Mouse (Mus musculus) spleen, postnatal 36 days (tissue): Measurements from ENCODE around the gene Plcl1.

Experiments used
- DNase-seq, 2 experiments: peaks; one replicate each; pipeline ENCODE4 v3.0.0; 2022; ENCODE audit warnings: low spot score in 2 of 2, mixed read lengths in 1 of 2

Gene Plcl1

DNA sequence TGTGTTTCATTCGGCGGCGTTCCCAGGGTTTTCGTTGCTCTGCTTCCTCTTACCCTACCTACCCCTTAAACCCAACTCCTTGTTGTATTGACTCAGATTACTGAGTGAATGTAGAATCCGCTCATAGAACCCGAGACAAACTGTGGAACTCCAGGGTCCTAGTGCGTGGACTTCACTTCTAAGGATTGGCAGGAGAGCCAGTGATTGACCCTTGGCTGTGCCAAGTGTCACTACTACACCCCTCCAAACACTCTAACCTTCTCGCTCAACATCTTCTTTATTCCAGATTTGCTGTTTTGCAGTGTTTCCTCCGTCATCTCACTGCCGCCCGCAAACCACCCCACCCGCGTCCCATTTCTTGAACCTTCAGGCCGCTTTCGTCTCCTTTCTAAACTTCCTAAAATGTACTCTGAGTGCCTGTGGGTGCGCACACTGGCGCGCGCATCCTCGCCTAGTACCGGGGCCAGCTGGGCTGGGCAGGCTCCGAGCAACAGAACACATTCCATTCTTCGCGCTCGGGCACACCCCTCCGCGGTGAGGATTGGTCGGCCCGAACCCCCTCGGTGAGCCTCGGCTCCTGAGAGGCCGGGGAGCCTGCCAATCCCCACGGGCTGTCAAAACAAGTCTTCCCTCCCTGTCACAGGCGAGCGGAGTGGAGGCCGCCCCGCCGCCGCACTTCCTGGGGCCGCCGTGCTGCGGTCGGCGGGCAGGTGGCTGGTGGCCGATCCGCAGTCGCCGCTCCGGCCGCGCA, at the start of gene Plcl1:
Plcl1 (plus strand) TSS at position 650 of the 751 bp plus-strand sequence.
- DNase-seq: peak; percentile 88 to 90

DNA sequence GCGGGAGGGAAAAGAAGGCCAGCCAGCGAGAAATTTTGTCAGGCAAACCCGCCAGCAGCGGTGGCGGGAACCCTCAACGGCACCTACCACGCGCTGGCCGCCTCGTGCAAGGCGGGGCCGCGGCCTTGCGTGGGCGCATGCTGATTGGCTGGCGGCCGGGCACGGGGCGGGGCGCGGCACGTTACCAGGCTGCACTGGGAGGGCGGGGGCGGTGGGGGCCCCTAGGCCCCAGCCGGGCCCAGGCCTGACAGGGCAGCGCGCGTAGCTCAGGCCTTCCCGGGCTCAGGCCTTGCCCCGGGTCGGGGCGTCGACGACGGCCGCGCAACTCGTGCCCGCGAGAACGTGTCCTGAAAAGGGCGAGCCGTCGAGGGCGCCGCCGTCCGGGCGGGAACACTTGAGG, 43.1 kb upstream of the Plcl1 start:
- DNase-seq: no peak

DNA sequence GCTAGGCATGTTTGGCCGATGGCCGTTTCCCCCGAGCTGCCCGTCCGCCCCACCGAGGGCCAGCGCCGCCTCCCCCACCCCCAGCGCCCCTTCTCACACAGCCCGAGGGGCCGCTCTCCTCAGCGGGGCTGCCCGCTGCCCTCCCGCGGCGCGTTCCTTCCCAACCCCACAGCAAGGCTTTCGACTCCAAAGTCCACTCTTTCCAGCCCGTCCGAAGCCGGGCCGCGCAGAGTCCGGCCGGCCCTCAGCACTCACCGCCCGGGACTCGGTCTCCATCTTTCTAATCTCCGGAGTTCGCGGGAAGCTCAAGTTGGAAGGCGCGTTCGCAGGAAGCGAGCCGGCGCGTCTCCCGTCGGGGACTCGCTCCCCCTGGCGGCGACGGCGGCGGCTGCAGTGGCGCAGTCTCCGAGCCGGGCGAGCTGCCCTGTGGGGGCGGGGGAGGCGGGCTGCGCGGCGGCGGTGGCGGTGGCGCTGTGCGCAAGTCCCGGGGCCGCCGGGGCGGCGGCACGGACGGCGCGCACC, 42.6 kb upstream of the Plcl1 start, which contains the start of gene Boll:
Boll (minus strand) TSS at position 426 of the 522 bp plus-strand sequence.
- peak; percentile 63 for DNase-seq

DNA sequence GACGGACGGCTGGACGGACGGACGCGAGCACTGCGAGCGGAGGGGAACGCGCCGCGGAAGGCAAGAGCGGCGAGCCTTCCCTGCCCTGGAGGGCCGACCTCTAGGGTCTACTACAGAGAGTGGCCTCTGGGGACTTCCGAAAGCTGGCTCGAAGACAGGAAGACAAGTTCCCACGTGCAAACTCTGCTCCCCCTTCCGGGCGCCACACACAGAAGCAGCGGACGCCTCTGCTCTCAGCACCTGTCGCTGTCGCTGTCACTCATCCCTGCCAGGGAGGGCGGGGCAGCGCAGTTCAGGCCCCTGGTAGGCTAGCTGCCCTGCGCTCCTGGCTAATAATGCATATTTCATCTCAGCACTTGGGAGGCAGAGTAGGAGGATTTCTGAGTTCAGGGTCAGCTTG, 42.1 kb upstream of the Plcl1 start:
- DNase-seq: peak; percentile 69 to 71

DNA sequence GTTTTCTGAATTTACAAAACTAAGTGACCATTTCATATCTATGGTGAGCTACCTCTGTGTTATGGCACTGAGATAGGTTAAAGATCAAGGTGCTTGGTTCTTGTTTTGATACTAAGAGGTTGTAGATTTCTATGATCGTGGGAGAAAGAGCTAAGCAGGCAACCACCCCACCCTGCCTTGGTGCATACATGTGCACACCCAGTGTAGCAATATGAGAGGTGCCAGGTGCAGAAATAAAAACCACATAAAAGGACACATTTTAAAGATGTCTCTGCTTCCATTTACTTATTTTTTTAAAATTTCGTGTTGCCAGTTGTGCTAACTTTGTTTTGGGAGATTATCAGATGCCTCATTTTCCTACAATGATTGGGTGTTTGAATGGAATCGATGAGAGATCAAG, 33.1 kb upstream of the Plcl1 start:
- no peak for DNase-seq

DNA sequence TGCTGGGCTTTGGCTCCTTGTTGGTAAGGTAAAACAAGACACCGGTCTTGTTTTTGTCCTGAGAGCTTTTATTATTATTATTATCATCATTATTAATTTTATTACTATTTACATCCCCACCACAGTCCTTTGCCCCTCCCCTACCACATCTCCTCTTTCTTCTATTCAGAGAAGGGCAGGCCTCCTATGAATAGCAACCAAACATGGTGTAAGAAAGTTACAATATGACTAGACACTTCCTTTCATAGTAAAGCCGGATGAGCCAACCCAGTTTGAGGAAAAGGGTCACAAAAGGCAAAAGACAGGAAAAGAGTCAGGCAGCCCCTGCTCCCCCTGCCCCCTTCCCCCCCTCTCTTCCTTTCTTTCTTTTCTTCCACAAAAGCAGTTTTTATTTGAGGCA, 25.2 kb upstream of the Plcl1 start:
- DNase-seq: no peak

DNA sequence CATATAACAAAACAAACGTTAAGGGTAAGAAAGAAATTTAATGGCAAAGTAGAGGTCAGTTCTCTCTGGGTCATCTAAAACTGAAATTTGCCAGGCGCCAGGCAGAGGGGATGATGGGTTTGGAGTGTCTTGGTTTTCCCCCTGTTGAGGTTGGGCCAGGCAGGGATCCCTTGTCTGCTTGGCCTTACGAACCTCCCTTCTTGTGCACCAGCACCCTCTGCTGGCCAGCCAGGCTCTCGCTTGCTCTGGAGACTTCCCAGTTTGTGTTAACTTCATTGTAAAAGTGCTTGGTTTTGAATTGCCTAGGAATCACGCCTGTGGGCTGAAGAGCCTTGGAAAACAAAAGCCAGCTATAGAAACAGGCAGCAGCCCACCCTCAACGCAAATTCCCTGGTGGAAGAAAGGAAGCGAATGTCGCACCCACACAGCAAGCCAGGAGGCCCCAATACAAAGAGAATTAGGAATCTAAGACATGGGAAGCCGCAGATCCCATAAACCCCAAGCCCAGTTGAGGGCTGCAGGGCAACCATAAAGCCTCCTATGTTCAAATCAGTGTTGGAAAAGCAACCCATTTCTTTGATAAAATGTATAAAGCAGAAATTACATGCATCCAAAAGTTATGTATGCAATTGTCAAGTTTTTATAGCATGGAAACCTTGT, 22.5 kb upstream of the Plcl1 start:
- peak; percentile 62 to 68 for DNase-seq

DNA sequence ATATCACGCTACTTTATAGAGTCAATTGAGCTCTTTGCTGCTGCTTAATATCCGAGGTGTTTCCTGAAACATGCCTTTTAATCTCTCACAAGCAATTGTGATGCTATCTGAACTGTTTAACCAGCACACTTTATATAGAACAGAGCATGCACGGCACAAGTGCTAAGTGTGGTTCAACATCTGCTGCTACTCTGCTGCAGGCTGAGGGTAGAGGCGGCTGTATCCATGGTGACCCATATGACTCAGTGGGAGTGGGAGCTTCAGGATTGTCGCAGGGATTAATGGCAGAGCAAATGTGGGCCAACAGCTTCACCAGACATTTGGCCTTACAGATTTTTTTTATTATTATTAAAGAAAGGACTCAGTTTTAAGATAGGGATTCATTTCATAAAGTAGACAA, 5.8 kb upstream of the Plcl1 start:
- no peak for DNase-seq

DNA sequence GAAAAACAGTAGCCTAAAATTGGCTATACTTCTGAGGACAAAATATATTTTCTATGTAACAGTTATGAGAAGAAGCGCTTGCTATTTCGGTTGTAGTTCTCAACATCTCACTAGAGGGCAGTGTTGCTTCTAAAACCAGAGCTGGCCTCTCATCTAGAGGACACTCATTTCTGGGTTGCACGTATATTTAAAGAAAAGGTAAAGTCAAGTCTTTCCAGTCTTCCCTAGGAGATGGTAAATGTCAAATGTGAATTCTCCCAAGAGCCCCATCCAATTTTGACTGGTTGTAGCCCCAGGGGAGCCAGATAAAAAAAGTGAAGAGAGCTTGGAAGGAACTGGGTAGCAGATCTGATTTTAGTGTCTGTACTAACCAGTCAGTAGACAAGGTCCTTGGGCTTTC, 1.3 kb upstream of the Plcl1 start:
- DNase-seq: peak; percentile 38 to 55

DNA sequence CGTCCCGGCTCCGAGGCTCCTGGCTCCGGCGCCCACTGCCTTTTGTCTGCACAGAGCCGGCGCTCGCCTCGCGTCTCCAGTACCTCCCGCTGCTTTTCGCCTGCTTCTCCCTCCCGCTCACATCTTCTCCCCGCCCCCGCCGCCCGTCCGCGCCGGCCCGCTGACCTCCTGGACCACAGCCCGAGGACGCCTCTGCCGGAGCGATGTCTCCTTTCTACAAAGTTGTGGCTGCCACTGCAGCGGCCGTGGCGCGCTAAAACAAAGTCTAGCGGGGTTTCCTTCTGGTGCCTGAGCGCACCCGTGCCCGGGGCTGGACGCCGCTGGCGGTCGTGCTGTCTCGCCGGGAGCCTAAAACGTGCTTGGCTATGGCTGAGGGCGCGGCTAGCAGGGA, 297 bp downstream of the Plcl1 start:
- DNase-seq: no peak

DNA sequence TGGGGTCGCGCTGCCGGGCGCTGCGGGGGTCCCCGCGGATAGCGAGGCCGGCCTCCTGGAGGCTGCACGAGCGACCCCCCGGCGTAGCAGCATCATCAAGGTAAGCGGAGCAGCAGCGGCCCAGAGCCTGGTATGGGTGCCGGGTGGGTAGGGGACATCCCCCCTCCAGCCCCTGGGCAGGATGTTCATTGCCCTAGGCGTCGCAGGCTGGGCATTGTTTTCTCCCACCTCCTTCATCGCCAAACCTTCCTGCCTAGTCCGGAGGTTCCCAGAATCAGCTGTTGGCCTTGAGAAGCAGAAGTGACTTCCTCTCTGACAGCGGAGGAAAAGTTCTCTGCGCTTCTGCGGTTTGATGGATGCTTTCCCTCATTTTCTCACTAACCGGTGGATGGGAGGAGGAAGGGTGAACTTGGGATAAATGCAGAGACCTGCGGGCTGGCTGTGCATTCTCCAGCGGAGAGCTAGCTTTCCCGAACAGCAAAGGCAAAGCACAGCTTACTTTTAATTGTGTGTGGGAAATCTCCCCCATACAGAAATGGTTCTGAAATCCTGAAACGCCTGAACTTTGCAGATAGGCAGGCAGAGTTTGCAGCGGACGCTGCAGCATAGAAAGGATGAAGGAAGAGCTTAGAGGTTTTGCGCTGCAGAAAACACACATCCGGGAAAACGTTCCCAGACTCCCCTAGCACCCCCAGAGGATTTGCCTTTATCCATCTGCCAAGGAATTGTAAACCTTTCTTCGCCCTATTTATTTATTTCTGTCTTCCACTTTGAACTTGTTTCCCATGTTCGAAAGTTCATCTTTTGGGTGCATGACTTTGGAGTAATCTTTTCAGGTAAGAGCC, 1.0 kb downstream of the Plcl1 start:
- no peak for DNase-seq

DNA sequence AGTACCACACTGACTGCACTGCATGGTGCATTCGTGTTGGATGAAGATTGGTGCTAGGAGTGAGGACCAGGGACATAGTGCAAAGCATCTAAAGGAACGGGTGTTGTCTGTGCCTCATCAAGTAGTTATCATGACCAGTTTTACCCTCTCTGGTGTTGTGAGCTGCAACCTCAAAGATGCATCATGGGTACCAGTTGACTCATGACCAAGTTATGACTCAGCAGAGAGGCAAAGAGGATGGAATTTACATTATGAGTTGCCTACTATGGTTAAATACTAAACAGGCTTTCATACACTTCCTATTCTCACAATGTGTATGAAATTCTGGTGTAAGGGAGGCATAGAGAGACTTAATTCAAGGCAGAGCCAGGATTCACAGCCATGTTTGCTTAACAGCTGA, 4.9 kb downstream of the Plcl1 start:
- no peak for DNase-seq

DNA sequence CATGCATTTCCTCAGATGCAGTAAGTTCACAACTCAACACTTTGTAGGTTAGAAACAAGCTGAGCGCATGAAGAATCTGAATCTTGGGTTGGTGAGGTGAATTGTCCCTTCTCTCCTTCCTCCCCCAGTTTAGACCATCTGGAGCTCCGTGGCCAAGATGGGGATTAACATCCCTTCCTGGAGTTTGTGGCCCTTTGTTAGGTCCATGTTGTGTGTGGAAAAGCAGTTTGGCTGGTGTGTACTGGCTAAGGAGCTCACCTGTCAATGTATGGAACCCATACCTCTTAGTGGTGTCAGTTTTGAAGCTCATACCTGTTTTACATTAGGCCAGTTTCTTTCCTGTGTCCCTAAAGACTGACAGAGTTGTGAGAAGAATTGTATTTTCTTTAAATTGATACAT, 5.4 kb downstream of the Plcl1 start:
- no peak for DNase-seq

DNA sequence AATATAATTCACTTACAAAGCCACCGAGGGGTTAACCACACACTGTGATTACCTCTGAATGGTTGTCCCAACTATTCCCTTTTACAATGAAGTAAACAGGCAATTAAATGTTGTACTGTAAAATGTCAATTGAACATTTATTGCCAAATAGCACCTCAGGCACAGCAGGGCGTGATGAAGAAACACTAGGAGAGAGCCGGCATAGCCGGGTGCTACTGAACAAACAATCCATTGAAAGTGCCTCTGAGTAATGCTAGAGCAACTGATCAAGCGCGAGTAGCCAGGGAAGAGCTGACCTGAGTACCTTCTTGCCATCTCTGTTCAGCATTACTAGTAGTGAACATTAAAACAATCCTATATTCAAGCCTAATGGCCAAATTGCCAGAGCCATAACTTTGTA, 6.8 kb downstream of the Plcl1 start:
- DNase-seq: no peak

DNA sequence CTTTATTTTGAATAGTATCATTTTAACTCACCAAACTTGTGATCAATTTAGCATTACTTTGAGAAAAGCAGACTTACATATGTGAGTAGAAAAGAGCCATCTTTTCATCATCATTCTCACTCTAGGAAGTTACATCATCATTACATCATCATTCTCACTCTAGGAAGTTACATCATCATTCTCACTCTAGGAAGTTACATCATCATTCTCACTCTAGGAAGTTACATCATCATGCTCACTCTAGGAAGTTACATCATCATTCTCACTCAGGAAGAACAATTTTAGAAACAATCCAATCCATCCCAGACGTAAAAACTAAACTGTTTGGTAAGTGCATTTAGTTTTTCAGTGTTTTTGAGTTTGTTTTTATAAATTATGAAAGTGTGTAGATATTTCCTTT, 7.8 kb downstream of the Plcl1 start:
- DNase-seq: no peak

DNA sequence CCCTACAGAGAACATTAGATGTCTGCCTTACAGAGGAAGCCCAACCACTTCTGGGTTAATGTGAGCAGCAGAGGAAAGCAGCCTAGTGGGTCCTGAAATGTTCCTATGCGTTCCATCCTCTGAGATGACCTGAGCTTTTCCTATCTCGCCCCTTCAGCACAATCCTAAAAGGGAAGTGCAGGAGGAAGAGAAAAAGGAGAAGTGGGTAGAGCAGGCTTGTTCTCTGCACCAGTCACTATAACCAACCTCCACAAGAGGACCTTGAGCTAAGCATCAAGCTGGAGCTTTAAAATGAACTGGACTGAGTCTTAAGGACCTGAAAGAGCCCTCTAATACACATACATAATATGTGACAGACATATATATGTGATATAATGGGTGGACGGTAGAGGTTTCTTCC, 13.2 kb downstream of the Plcl1 start:
- no peak for DNase-seq

DNA sequence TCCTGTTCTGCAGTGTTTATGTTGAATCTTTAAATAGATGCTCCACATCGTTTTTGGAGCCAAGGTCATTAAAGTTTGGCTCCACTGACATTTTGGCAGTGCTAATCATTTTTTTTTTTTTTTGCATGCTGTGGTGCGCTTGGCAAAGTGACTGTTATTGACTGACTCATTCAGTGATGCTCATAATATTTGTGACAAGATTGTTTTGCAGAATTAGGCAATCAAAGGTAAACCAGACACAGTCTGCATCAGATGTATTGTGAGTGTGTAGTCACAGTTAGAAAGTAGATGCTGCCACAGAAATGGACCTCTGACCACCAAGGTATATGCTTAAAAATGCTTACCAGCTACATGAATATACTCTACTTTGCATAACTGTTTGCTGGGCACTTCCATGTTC, 21.9 kb downstream of the Plcl1 start:
- DNase-seq: no peak

DNA sequence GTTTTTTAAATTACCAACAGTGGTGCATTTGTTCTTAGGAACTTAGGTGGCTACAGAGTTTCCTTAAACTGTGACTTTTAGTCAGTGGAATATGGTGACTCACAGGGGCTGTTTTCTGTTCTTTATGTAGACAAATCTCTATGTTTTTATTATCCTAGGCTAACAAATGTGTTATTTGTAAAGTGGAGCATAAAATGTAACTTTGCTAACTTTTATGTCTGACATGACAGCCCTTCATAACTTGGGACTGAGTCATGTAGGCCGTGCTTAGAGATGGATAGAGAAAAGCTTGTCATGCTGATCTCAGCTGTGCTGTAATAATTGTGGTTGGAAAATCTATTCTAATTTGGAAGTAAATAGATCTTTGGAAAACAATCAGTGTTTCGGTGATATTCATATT, 23.3 kb downstream of the Plcl1 start:
- DNase-seq: no peak

DNA sequence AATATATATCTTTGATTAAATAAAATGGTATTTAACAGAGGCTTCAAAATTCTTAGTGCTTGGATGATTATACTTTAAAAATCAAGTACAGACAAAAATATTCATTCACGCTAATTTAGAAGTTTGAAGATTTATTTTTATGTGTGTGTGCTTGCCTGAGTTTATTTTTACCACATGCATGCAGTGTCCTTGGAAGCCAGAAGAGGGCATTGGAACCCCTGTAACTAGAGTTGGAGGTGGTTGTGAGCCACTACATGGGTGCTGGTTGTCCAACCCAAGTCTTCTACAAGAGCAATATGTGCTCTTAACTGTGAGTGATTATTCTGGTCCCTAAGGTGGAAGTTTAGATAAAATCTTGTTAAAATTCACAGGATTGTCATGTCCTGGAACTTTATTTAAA, 24.0 kb downstream of the Plcl1 start:
- no peak for DNase-seq

DNA sequence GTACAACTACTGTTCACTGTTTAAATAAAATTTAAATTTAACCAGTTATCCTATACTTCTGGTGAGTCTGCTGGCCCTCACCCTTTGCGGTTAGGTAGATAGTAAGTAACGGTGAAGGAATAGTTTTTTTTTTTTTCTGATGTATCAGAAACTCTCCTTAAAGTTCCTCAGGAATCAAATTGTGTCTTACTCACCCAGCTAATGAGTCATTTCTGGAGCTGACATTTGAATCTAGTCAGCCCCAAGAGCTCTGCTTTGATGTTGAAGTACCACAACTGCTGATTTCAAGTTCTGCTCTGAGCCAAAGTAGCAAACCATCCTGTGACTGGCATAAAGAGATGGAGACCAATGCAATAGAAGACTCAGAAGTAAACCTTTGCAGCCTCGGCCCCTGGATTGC, 24.9 kb downstream of the Plcl1 start:
- DNase-seq: no peak

DNA sequence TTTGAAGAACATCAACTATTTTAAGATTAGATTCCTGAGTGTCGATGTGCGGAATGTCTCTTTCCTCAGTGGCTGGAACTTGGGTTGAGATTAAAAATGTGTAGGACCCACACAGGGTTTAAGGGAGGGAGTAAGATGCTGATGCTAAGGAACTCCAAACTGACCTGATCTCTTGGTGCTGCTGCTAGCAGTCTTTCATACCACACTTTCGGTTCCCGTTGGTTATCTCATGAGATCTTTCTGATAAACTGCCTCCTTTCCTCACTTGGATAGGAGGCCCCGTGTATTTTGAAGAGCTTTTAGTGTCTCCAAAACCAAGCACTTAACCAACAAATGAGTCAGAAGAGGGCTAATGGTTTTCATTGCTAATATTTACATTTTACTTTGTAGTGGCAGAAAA, 30.9 kb downstream of the Plcl1 start:
- no peak for DNase-seq

DNA sequence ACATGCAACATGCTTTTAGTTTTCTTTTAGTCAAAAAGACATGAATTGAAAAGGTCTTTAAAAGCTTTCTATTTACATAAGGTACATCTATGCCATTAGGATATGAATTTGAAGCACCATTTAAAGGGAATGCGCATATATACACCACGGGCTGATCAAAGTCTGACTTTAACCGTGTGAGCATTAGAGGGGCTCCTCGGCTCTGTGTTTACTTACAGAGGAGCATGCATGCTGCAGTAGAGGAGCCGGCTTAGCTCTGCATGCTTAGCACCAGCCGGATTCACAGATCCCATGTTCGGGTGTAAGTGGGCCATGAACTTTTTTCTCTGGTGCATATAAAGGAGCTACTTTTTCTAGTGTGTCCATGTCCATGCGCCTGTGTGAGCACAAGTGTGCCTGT, 31.4 kb downstream of the Plcl1 start:
- DNase-seq: no peak
